Mouse (Mus musculus): ENCODE measurements around the gene Pltp. TPM values are rescaled to one million over a fixed set of nuclear protein-coding genes. Genes with fewer than 3 reads are reported as not detected.

Pltp gene
- polyA plus RNA-seq, 1 experiment from 2014 or later = 12.6 TPM

DNA sequence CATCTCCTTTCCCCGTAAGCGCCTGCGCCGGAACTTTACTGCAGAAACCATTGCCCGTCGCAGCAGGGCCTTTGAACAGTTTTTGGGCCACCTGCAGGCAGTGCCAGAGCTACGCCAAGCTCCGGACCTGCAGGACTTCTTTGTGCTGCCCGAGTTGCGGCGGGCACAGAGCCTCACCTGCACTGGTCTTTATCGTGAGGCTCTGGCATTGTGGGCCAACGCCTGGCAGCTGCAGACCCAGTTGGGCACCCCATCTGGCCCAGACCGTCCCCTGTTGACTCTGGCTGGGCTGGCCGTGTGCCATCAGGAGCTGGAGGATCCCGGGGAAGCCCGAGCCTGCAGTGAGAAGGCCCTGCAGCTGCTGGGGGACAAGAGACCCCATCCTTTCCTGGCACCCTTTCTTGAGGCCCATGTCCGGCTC is 65.7 kb downstream of the Pltp start:
- H3K36me3 ChIP-seq = peaks cover 70% of the 10 kb centered on the region

DNA sequence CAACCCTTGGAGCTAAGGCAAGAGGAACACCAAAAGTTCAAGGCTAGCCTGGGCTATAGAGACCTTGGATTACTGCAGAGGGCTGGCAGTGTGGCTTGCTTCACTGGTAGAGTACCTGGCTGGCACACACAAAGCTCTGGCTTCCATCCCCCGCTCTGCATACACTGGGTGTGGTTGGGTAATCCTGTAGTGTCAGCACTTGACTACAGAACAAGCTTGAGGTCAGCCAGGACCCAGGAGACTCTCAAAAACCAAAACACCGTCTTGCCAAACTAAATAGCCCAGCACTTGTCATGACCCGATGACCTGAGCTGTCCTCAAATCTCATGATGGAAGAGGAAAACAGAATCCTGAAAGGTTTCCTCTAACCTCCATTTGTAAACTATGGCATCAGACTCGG is 67.1 kb downstream of the Pltp start:
- peaks cover 46% of the 10 kb centered on the region for H3K4me1 ChIP-seq
- DNase-seq (ENCODE audit: low spot score) = no peak
- H3K9me3 ChIP-seq = no peaks in the 10 kb centered on the region
- H3K27me3 ChIP-seq (ENCODE audit: insufficient read depth, poor library complexity, severe bottlenecking) = no peaks in the 10 kb centered on the region
- H3K36me3 ChIP-seq = peaks cover 56% of the 10 kb centered on the region
- no peak overlapping the region for H3K27ac ChIP-seq
- WGBS = 74% methylated on average over 4 of the region's 4 CpGs
- no peak overlapping the region for H3K4me3 ChIP-seq

More for the DNA sequence above, 65.7 kb downstream of the Pltp start:
- 95% methylated on average over 18 of the region's 18 CpGs for WGBS
- no peaks in the 10 kb centered on the region for H3K9me3 ChIP-seq
- DNase-seq (ENCODE audit: low spot score) = no peak
- H3K4me3 ChIP-seq = no peak overlapping the region
- peaks cover 36% of the 10 kb centered on the region for H3K4me1 ChIP-seq
- peak overlapping the region; percentile 22; the same call in 1 of the 2 replicates for H3K27ac ChIP-seq
- no peaks in the 10 kb centered on the region for H3K27me3 ChIP-seq (ENCODE audit: insufficient read depth, poor library complexity, severe bottlenecking)

Other genes with a start within 250 kb of the Pltp start
- gene Wfdc6b, start 244.2 kb downstream of the Pltp start, polyA plus RNA-seq (2016; fragmentation: Nextera tagmentation; extraction: Ambion mirVana) = not detected in 2 replicates
- gene Wfdc8, start 244.1 kb downstream of the Pltp start, polyA plus RNA-seq (2016; fragmentation: Nextera tagmentation; extraction: Ambion mirVana) = not detected in 2 replicates
- gene Wfdc16, start 218.9 kb downstream of the Pltp start, polyA plus RNA-seq (2016; fragmentation: Nextera tagmentation; extraction: Ambion mirVana) = not detected in 2 replicates
- not detected in 2 replicates for gene Wfdc10, start 201.7 kb downstream of the Pltp start, polyA plus RNA-seq (2016; fragmentation: Nextera tagmentation; extraction: Ambion mirVana)
- not detected in 2 replicates for gene Wfdc9, start 201.1 kb downstream of the Pltp start, polyA plus RNA-seq (2016; fragmentation: Nextera tagmentation; extraction: Ambion mirVana)
- not detected in 2 replicates for gene Wfdc11, start 183.6 kb downstream of the Pltp start, polyA plus RNA-seq (2016; fragmentation: Nextera tagmentation; extraction: Ambion mirVana)
- not detected in 2 replicates for gene Wfdc13, start 172.6 kb downstream of the Pltp start, polyA plus RNA-seq (2016; fragmentation: Nextera tagmentation; extraction: Ambion mirVana)
- gene Spint4, start 159.2 kb downstream of the Pltp start, polyA plus RNA-seq (2016; fragmentation: Nextera tagmentation; extraction: Ambion mirVana) = not detected in 2 replicates
- gene Spint5, start 142.4 kb downstream of the Pltp start, polyA plus RNA-seq (2016; fragmentation: Nextera tagmentation; extraction: Ambion mirVana) = not detected in 2 replicates
- gene Wfdc3, start 111.8 kb downstream of the Pltp start, polyA plus RNA-seq (2016; fragmentation: Nextera tagmentation; extraction: Ambion mirVana) = 0.43 and 0.49 TPM in 2 replicates
- gene Dnttip1, start 111.7 kb downstream of the Pltp start, polyA plus RNA-seq (2016; fragmentation: Nextera tagmentation; extraction: Ambion mirVana) = 60.3 and 76.6 TPM in 2 replicates
- gene Ube2c, start 87.8 kb downstream of the Pltp start, polyA plus RNA-seq (2016; fragmentation: Nextera tagmentation; extraction: Ambion mirVana) = 496 and 550 TPM in 2 replicates
- 0.67 TPM in 1 of 2 replicates, not detected in the other for gene Tnnc2, start 77.7 kb downstream of the Pltp start, polyA plus RNA-seq (2016; fragmentation: Nextera tagmentation; extraction: Ambion mirVana)
- 19.1 and 29.5 TPM in 2 replicates for gene Snx21, start 71.9 kb downstream of the Pltp start, polyA plus RNA-seq (2016; fragmentation: Nextera tagmentation; extraction: Ambion mirVana)
- gene Acot8, start 52.8 kb downstream of the Pltp start, polyA plus RNA-seq (2016; fragmentation: Nextera tagmentation; extraction: Ambion mirVana) = 17.8 and 21.5 TPM in 2 replicates
- gene Zswim3, start 52.6 kb downstream of the Pltp start, polyA plus RNA-seq (2016; fragmentation: Nextera tagmentation; extraction: Ambion mirVana) = 7.7 and 9.7 TPM in 2 replicates
- gene Zswim1, start 35.0 kb downstream of the Pltp start, polyA plus RNA-seq (2016; fragmentation: Nextera tagmentation; extraction: Ambion mirVana) = 13.7 and 14.3 TPM in 2 replicates
- gene Spata25, start 29.2 kb downstream of the Pltp start, polyA plus RNA-seq (2016; fragmentation: Nextera tagmentation; extraction: Ambion mirVana) = 0.38 TPM in 1 of 2 replicates, not detected in the other
- gene Ctsa, start 24.8 kb downstream of the Pltp start, polyA plus RNA-seq (2016; fragmentation: Nextera tagmentation; extraction: Ambion mirVana) = 138 and 149 TPM in 2 replicates
- gene Neurl2, start 24.3 kb downstream of the Pltp start, polyA plus RNA-seq (2016; fragmentation: Nextera tagmentation; extraction: Ambion mirVana) = 28.2 and 55.0 TPM in 2 replicates
- gene Pcif1, start 21.6 kb upstream of the Pltp start, polyA plus RNA-seq (2016; fragmentation: Nextera tagmentation; extraction: Ambion mirVana) = 57.9 and 61.5 TPM in 2 replicates
- 12.6 and 13.5 TPM in 2 replicates for gene Zfp335, start 54.0 kb upstream of the Pltp start, polyA plus RNA-seq (2016; fragmentation: Nextera tagmentation; extraction: Ambion mirVana)
- 0.53 and 1.1 TPM in 2 replicates for gene Mmp9, start 83.1 kb upstream of the Pltp start, polyA plus RNA-seq (2016; fragmentation: Nextera tagmentation; extraction: Ambion mirVana)
- 0.74 and 0.92 TPM in 2 replicates for gene Slc12a5, start 103.1 kb upstream of the Pltp start, polyA plus RNA-seq (2016; fragmentation: Nextera tagmentation; extraction: Ambion mirVana)
- 52.8 and 64.2 TPM in 2 replicates for gene Ncoa5, start 177.2 kb upstream of the Pltp start, polyA plus RNA-seq (2016; fragmentation: Nextera tagmentation; extraction: Ambion mirVana)
- gene Cd40, start 197.9 kb upstream of the Pltp start, polyA plus RNA-seq (2016; fragmentation: Nextera tagmentation; extraction: Ambion mirVana) = 7.8 and 11.9 TPM in 2 replicates
- gene 1700025C18Rik, start 233.0 kb upstream of the Pltp start, polyA plus RNA-seq (2016; fragmentation: Nextera tagmentation; extraction: Ambion mirVana) = not detected in 2 replicates